Mouse (Mus musculus): ENCODE measurements around the gene Crlf1. TPM values are rescaled to one million over a fixed set of nuclear protein-coding genes. Genes with fewer than 3 reads are reported as not detected.
A peak's percentile ranks its signal among the peaks of the same experiment; 100 is the strongest.
"Not testable (repeated sequence)": the region's sequence is repeated elsewhere in the genome, so short reads cannot be mapped to it uniquely, and the experiment has no call there.

The Crlf1 gene
- polyA plus RNA-seq, 1 experiment from 2014 or later = 159 TPM

DNA sequence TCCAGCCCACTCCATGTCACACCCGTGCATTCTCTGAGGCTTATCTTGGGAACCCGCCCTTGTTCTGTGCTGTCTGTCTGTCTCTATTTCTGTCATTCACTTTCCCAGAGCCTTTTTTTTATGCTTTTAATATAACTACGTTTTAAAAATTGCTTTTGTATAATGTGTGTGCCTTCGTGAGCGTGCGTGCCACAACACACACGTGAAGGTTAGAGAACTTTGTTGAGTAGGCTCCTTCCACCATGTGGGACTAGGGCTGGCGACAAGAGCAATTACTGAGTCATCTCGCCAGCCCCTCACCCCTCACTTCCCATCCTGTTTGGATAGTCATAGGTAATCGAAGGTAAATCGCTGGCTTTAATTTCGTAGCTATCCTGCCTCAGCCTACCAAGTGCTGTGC lies 9.6 kb downstream of the Crlf1 start:
- no peak overlapping the region for H3K4me3 ChIP-seq
- H3K36me3 ChIP-seq = peaks cover 25% of the 10 kb centered on the region
- 34% methylated on average over 12 of the region's 12 CpGs for WGBS
- ATAC-seq (ENCODE audit: insufficient number of reproducible peaks, insufficient read depth, low FRiP score, low TSS enrichment, low read depth) = no peak
- peak overlapping the region; percentile 49; the same call in 1 of the 2 replicates for H3K9ac ChIP-seq
- peaks cover 34% of the 10 kb centered on the region for H3K27me3 ChIP-seq
- H3K27ac ChIP-seq = no peak overlapping the region; the same call in 1 of the 2 replicates
- H3K9me3 ChIP-seq = no peaks in the 10 kb centered on the region
- peak overlapping the region; percentile 73; the same call in 1 of the 2 replicates for H3K4me2 ChIP-seq
- H3K4me1 ChIP-seq = peaks cover 77% of the 10 kb centered on the region

DNA sequence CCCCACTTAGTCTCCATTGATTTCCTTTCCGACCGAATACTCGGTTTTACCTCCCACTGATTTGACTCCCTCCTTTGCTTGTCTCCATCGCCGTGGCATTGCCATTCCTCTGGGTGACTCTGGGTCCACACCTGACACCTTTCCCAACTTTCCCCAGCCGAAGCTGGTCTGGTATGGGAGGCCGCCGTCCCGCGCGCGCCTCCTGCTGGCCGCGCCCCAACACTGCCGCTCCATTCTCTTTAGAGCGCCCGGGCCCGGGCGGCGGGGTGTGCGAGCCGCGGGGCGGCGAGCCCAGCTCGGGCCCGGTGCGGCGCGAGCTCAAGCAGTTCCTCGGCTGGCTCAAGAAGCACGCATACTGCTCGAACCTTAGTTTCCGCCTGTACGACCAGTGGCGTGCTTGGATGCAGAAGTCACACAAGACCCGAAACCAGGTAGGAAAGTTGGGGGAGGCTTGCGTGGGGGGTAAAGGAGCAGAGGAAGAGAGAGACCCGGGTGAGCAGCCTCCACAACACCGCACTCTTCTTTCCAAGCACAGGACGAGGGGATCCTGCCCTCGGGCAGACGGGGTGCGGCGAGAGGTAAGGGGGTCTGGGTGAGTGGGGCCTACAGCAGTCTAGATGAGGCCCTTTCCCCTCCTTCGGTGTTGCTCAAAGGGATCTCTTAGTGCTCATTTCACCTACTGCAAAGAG lies 10.2 kb downstream of the Crlf1 start:
- peaks cover 78% of the 10 kb centered on the region for H3K4me1 ChIP-seq
- ATAC-seq (ENCODE audit: insufficient number of reproducible peaks, insufficient read depth, low FRiP score, low TSS enrichment, low read depth) = no peak
- H3K9me3 ChIP-seq = no peaks in the 10 kb centered on the region
- peak overlapping the region; percentile 94 for H3K27ac ChIP-seq
- peaks cover 31% of the 10 kb centered on the region for H3K36me3 ChIP-seq
- peaks cover 32% of the 10 kb centered on the region for H3K27me3 ChIP-seq
- WGBS = 11% methylated on average over 46 of the region's 46 CpGs
- peak overlapping the region; percentile 19 for H3K4me3 ChIP-seq
- peak overlapping the region; percentile 49 for H3K9ac ChIP-seq
- H3K4me2 ChIP-seq = peak overlapping the region; percentile 73

- peak overlapping the region; percentile 68 for H3K4me3 ChIP-seq
- peaks cover 37% of the 10 kb centered on the region for H3K36me3 ChIP-seq
- WGBS = 25% methylated on average over 16 of the region's 16 CpGs
- peak overlapping the region; percentile 94 for H3K27ac ChIP-seq
- H3K4me1 ChIP-seq = peaks cover 80% of the 10 kb centered on the region
- peaks cover 26% of the 10 kb centered on the region for H3K27me3 ChIP-seq
- no peaks in the 10 kb centered on the region for H3K9me3 ChIP-seq
- H3K4me2 ChIP-seq = peak overlapping the region; percentile 73
- ATAC-seq (ENCODE audit: insufficient number of reproducible peaks, insufficient read depth, low FRiP score, low TSS enrichment, low read depth) = peak; percentile 41
- 0 out of 2 replicates have a peak overlapping the region, but pooled peaks have one; percentile 27 for H3K9ac ChIP-seq
Measured at GRCm38 (mm10) chr8:70504291-70504716, 11.3 kb downstream of the Crlf1 start.

- Histone ChIP-seq H3K9ac (no peak overlapping the region), H3K4me1 (peaks cover 77% of the 10 kb centered on the region), H3K27me3 (peaks cover 26% of the 10 kb centered on the region), H3K36me3 (peaks cover 37% of the 10 kb centered on the region), H3K9me3 (no peaks in the 10 kb centered on the region), H3K27ac (peak overlapping the region; percentile 94), H3K4me3 (peak overlapping the region; percentile 68), H3K4me2 (peak overlapping the region; percentile 73)
- 41% methylated on average over 3 of the region's 3 CpGs for WGBS
- no peak for ATAC-seq (ENCODE audit: insufficient number of reproducible peaks, insufficient read depth, low FRiP score, low TSS enrichment, low read depth)
Measured at GRCm38 (mm10) chr8:70504851-70505250, 11.9 kb downstream of the Crlf1 start.

- peak overlapping the region; percentile 94 for H3K27ac ChIP-seq
- peaks cover 19% of the 10 kb centered on the region for H3K27me3 ChIP-seq
- H3K36me3 ChIP-seq = peaks cover 30% of the 10 kb centered on the region
- H3K4me3 ChIP-seq = peak overlapping the region; percentile 68
- 31% methylated on average over 32 of the region's 32 CpGs for WGBS
- H3K9ac ChIP-seq = peak overlapping the region; percentile 89
- ATAC-seq (ENCODE audit: insufficient number of reproducible peaks, insufficient read depth, low FRiP score, low TSS enrichment, low read depth) = no peak
- peak overlapping the region; percentile 73 for H3K4me2 ChIP-seq
- H3K4me1 ChIP-seq = peaks cover 68% of the 10 kb centered on the region
- H3K9me3 ChIP-seq = no peaks in the 10 kb centered on the region
Measured at GRCm38 (mm10) chr8:70505698-70506327, 12.9 kb downstream of the Crlf1 start.

DNA sequence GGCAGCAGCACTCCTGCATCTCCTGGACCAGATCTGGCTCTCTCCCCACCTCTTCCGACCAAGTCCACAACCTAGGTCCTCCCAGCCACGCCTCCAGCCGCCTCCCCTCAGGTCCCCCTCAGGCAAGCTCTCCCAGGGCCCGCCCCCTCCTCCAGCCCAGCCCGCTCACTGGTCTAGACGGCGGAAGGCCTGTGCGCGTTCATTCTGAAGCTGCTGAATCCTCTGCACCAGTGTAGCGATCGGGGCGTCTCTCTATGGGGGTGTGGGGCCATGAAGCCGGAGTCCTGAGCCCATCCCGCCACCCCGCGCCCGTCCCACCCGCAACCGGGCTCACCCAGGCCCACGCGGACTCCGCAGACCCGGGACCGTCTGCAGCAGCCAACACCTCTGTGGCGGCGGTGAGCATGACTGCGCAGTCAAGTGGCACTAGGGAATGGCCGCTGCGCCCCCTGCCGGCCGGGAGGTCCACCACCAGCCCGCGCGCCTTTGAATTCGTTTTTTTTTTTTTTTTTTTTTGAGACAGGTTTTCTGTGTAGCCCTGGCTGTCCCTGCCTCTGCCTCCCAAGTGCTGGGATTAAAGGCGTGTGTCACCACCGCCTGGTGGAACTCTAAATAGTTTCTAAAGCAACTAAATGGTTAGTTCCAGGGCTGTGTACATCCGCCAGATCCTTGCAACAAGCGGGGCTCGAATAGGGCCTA lies 13.5 kb downstream of the Crlf1 start, which contains the start of gene Rex1bd:
Rex1bd (minus strand) TSS at position 425 of the 699 bp plus-strand sequence.
- Histone ChIP-seq H3K9me3 (no peaks in the 10 kb centered on the region), H3K9ac (peak within 1 kb of the TSS; percentile 89), H3K4me2 (peak within 1 kb of the TSS; percentile 73), H3K27ac (peak within 1 kb of the TSS; percentile 94), H3K4me1 (peaks cover 67% of the 10 kb centered on the region), H3K4me3 (peak within 1 kb of the TSS; percentile 68), H3K36me3 (peaks cover 27% of the 10 kb centered on the region), H3K27me3 (peaks cover 12% of the 10 kb centered on the region)
- peak; percentile 81 for ATAC-seq (ENCODE audit: insufficient number of reproducible peaks, insufficient read depth, low FRiP score, low TSS enrichment, low read depth)
- WGBS = 2% methylated on average over 40 of the region's 40 CpGs

DNA sequence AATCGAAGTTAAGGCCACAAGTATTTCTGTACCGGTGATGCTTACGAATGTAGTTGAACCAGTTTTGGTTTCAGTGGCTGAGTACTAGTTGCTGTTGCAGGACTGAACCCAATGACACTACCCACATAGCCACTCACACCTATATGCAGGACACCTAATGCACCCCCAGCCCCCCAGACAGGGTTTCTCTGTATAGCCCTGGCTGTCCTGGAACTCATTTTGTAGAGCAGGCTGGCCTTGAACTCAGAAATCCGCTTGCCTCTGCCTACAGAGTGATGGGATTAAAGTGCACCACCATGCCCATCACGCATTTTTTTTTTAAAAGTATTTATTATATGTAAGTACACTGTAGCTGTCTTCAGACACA lies 14.1 kb downstream of the Crlf1 start:
- peaks cover 7% of the 10 kb centered on the region for H3K27me3 ChIP-seq
- peak overlapping the region; percentile 73 for H3K4me2 ChIP-seq
- H3K9me3 ChIP-seq = no peaks in the 10 kb centered on the region
- peaks cover 64% of the 10 kb centered on the region for H3K4me1 ChIP-seq
- H3K9ac ChIP-seq = no peak overlapping the region
- ATAC-seq (ENCODE audit: insufficient number of reproducible peaks, insufficient read depth, low FRiP score, low TSS enrichment, low read depth) = no peak
- H3K4me3 ChIP-seq = peak overlapping the region; percentile 68
- H3K36me3 ChIP-seq = peaks cover 30% of the 10 kb centered on the region
- 51% methylated on average over 5 of the region's 5 CpGs for WGBS
- H3K27ac ChIP-seq = peak overlapping the region; percentile 53

- H3K9ac ChIP-seq = peak overlapping the region; percentile 100
- no peaks in the 10 kb centered on the region for H3K9me3 ChIP-seq
- ATAC-seq (ENCODE audit: insufficient number of reproducible peaks, insufficient read depth, low FRiP score, low TSS enrichment, low read depth) = no peak
- 12% methylated on average over 25 of the region's 25 CpGs for WGBS
- H3K27ac ChIP-seq = peak overlapping the region; percentile 96
- peak overlapping the region; percentile 97 for H3K4me2 ChIP-seq
- H3K36me3 ChIP-seq = peaks cover 46% of the 10 kb centered on the region
- peak overlapping the region; percentile 98 for H3K4me3 ChIP-seq
- no peaks in the 10 kb centered on the region for H3K27me3 ChIP-seq
- peaks cover 40% of the 10 kb centered on the region for H3K4me1 ChIP-seq
Measured at GRCm38 (mm10) chr8:70509281-70509952, 16.5 kb downstream of the Crlf1 start.

DNA sequence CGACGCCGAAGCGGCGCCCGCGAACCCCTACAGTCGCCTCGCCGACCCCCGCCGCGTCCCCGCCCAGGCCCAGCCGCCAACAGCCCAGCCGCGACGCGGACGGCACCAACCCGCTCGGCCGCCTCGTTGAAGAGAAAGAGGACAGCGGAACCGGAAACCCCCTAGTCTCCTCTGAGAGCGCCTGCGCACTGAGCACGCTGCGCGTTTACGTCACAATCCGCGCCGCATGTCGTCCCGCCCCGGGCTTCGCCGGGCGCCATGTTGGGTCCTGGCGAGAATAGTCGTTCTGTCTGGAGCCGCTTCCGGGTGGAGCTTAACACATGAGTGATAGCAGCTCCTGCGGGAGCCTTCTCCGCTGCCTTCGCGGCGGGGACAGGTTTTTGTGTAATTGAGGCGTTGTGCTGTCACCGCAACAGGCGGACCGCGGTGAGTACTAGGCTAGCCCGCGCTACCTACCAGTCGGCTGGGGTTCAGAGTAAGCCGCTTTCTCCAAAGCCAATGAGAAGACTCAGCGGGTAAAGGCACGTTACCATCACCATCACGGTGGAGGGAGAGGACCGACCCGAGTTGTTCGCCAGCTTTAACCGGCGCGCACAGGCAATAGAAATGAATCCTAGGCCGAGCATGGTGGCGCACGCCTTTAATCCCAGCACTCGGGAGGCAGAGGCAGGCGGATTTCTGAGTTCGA lies 17.4 kb downstream of the Crlf1 start, which contains the start of gene Uba52:
Uba52 (minus strand) TSS at position 574 of the 688 bp plus-strand sequence.
- peak within 1 kb of the TSS; percentile 96 for H3K27ac ChIP-seq
- peak within 1 kb of the TSS; percentile 100 for H3K9ac ChIP-seq
- WGBS = under 1% methylated on average over 74 of the region's 74 CpGs
- H3K36me3 ChIP-seq = peaks cover 50% of the 10 kb centered on the region
- peak within 1 kb of the TSS; percentile 97 for H3K4me2 ChIP-seq
- no peaks in the 10 kb centered on the region for H3K27me3 ChIP-seq
- peaks cover 31% of the 10 kb centered on the region for H3K4me1 ChIP-seq
- peak; percentile 75 for ATAC-seq (ENCODE audit: insufficient number of reproducible peaks, insufficient read depth, low FRiP score, low TSS enrichment, low read depth)
- H3K4me3 ChIP-seq = peak within 1 kb of the TSS; percentile 98
- no peaks in the 10 kb centered on the region for H3K9me3 ChIP-seq

- Histone ChIP-seq H3K9ac (peak overlapping the region; percentile 100; the same call in 1 of the 2 replicates), H3K36me3 (peaks cover 53% of the 10 kb centered on the region), H3K4me2 (peak overlapping the region; percentile 97), H3K4me3 (peak overlapping the region; percentile 98), H3K4me1 (peaks cover 24% of the 10 kb centered on the region)
- H3K9me3 ChIP-seq; ATAC-seq (ENCODE audit: insufficient number of reproducible peaks, insufficient read depth, low FRiP score, low TSS enrichment, low read depth); H3K27ac ChIP-seq; H3K27me3 ChIP-seq: not testable (repeated sequence)
- 87% methylated on average over 6 of the region's 6 CpGs for WGBS
Measured at GRCm38 (mm10) chr8:70511174-70511573, 18.2 kb downstream of the Crlf1 start.
